Mouse (Mus musculus) thymus, postnatal 10 days (tissue): ENCODE results near the gene Havcr2.
"Not testable (repeated sequence)": the region's sequence is repeated elsewhere in the genome, so short reads cannot be mapped to it uniquely, and the experiment has no call there.

Source experiments
- DNase-seq, 2 experiments: peaks; one replicate each; pipeline ENCODE4 v3.0.0; 2021; ENCODE audit warnings: low spot score in 2 of 2

Gene Havcr2

GRCm38 (mm10) chr11:46461362-46461761 is 6.6 kb downstream of the Havcr2 start:
- no peak for DNase-seq

DNA sequence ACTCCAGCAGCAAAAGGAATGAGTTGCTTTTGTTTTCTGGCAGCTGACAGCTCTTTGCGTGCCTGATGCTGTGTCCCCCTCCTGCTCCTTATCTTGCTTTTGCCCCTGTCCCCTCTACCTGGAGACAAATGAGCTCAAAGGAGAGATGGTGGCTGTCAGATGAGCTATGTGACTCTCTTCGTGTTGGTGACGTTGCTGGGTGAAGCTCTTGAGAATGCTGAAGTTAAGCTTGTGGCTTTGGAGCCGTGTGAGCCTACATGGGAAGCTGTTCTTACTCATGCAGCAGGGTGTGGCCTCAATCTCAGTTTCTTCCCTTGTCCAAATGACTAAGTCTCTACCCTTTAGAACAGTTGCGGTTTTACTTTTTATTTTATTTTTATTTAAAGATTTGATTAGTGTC is 7.2 kb downstream of the Havcr2 start:
- no peak for DNase-seq

GRCm38 (mm10) chr11:46466878-46467277 is 12.1 kb downstream of the Havcr2 start:
- DNase-seq, result no peak

DNA sequence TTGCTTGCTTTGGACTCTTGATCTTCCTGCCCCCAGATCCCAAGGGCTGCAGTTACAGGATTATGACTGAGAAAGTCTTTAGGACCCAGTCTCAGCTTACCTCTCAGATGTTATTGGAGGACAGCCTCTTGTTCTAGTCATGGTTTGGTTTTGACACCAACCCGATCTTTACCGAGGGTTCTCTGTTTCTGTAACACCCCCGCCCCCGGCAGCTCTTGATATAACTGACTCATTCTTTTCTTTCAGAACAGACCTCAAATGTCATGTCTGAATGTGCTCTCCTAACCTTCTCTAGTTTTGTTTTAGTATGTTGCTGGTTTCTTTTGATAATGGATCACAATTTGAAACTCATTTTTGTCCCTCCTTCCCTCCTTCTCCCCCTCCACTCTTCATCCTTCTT is 19.5 kb downstream of the Havcr2 start:
- DNase-seq, result no peak

GRCm38 (mm10) chr11:46479311-46479710 is 24.6 kb downstream of the Havcr2 start:
- no peak for DNase-seq

GRCm38 (mm10) chr11:46480517-46480916 is 25.8 kb downstream of the Havcr2 start:
- DNase-seq, result no peak

DNA sequence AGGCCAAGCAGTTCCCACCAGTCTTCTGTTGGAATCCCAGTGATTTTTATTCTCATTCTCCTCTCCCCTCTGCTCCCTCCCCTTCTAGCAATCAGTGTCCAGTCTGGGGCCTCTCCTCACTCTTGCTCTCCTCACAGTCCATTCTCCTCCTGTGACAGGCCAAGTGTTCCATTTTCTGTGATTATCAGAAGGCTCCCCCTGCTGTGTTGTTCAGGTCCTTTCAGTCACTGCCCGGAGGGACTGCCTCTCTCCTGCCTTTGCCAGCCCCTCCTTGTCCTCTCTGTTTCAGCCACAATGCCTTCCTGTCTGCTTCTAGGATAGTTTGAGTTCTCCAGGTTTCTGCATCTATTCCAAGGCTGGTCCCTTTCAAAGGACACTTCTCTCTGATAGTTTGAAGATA is 33.5 kb downstream of the Havcr2 start:
- no peak for DNase-seq

GRCm38 (mm10) chr11:46488650-46489049 is 33.9 kb downstream of the Havcr2 start:
- no peak for DNase-seq

- DNase-seq, result no peak
Measured at GRCm38 (mm10) chr11:46507146-46507545, 52.4 kb downstream of the Havcr2 start.

DNA sequence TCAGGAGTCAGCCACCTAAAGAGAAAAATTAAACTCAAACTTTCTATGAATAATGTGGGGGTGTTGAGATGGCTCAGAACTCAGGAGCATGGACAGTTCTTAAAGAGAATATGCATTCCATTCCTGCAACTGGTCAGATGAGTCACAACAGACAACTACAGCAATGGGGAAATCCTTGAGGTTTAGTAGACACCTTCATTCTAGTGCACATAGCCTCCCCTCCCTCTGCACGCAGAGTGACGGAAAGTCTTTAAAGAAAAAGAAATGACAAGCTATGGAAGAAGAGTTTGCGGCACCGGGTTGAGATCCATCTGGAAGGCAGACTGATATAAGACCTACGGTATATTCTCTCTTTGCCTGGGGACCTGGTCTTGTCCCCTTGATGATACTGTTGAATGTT is 55.2 kb downstream of the Havcr2 start:
- DNase-seq, result no peak

GRCm38 (mm10) chr11:46521341-46521740 is 66.6 kb downstream of the Havcr2 start:
- not testable (repeated sequence) for DNase-seq

GRCm38 (mm10) chr11:46522719-46523118 is 68.0 kb downstream of the Havcr2 start:
- DNase-seq, result no peak

DNA sequence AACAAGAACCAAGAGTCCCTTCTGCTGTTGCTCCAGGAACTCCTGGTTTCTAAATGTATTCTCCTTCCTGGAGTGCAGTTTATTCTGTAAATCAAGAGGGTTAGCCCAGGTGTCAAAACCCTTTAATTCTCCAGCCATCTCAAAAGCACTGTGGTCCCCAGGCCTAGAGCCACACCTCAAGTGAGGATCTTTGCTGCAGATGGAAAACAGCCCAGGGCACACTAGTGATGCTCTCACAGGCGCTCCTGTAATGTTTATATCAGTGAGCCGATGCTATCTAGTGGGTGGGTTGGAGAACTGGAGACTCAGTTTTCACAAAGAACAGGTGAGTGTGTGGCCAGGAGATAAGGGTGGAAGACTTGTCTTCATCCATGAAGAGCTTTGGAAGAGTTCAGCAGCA is 69.2 kb downstream of the Havcr2 start, which contains the start of gene Gm12169:
Gm12169 (plus strand) TSS at position 301 of the 400 bp plus-strand sequence.
- no peak for DNase-seq

DNA sequence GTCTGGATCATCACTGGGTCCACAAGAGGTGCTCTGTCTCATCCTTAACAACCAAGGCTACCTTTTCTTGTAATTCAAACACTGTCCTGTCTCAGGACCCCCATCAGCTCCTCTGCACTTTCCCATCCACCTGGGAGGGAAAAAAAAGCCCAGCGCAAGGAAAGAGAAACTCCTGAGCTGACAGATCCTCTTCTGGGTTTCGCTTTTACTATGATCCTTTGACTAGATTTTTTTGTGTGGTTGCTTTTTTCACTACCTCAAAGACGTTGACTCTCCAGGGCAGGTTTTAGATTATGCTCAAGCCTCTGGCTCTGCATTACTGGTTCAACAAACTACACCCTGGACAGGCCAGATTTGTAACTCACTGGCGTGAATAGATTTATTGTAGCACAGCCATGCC is 75.4 kb downstream of the Havcr2 start:
- DNase-seq, result no peak
